Mouse (Mus musculus): ENCODE measurements around the gene Gsdma2. TPM values are rescaled to one million over a fixed set of nuclear protein-coding genes. Genes with fewer than 3 reads are reported as not detected.

Gene Gsdma2
- not detected in 2 replicates for polyA plus RNA-seq (2015; fragmentation: Nextera tagmentation; extraction: Ambion mirVana)

GRCm38 (mm10) chr11:98646459-98646858, at the start of gene Gsdma2:
TSS of gene Gsdma2 (plus strand) at chr11:98646759.

GRCm38 (mm10) chr11:98597991-98598390, 48.6 kb upstream of the Gsdma2 start, which contains the start of gene Lrrc3c:
TSS of gene Lrrc3c (plus strand) at chr11:98598291.

GRCm38 (mm10) chr11:98625611-98626410, 20.7 kb upstream of the Gsdma2 start, which contains the start of the genes Gm12355 and Gsdma3:
TSS of gene Gm12355 (minus strand) at chr11:98625661.
TSS of gene Gsdma3 (plus strand) at chr11:98626360.

GRCm38 (mm10) chr11:98664091-98664490, 17.5 kb downstream of the Gsdma2 start, which contains the start of gene Gsdma:
TSS of gene Gsdma (plus strand) at chr11:98664351.

GRCm38 (mm10) chr11:98681786-98682745, 35.5 kb downstream of the Gsdma2 start, which contains the start of gene Psmd3:
TSS of gene Psmd3 (plus strand) at chr11:98682554.

GRCm38 (mm10) chr11:98701213-98701670, 54.7 kb downstream of the Gsdma2 start, which contains the start of gene Csf3:
TSS of gene Csf3 (plus strand) at chr11:98701263.

Other genes starting within 250 kb of the Gsdma2 start
- 4.4 and 6.1 TPM in 2 replicates for gene Pgap3, start 246.3 kb upstream of the Gsdma2 start, polyA plus RNA-seq (2015; fragmentation: Nextera tagmentation; extraction: Ambion mirVana)
- 3.5 and 4.7 TPM in 2 replicates for gene Erbb2, start 234.3 kb upstream of the Gsdma2 start, polyA plus RNA-seq (2015; fragmentation: Nextera tagmentation; extraction: Ambion mirVana)
- 64.5 and 65.2 TPM in 2 replicates for gene Mien1, start 207.8 kb upstream of the Gsdma2 start, polyA plus RNA-seq (2015; fragmentation: Nextera tagmentation; extraction: Ambion mirVana)
- 0.39 and 0.54 TPM in 2 replicates for gene Grb7, start 200.4 kb upstream of the Gsdma2 start, polyA plus RNA-seq (2015; fragmentation: Nextera tagmentation; extraction: Ambion mirVana)
- gene Ikzf3, start 100.7 kb upstream of the Gsdma2 start, polyA plus RNA-seq (2015; fragmentation: Nextera tagmentation; extraction: Ambion mirVana), result 2.8 and 3.2 TPM in 2 replicates
- 0.86 and 1.9 TPM in 2 replicates for gene Zpbp2, start 95.7 kb upstream of the Gsdma2 start, polyA plus RNA-seq (2015; fragmentation: Nextera tagmentation; extraction: Ambion mirVana)
- gene Ormdl3, start 59.4 kb upstream of the Gsdma2 start, polyA plus RNA-seq (2015; fragmentation: Nextera tagmentation; extraction: Ambion mirVana), result 47.2 and 53.2 TPM in 2 replicates
- gene Lrrc3c, start 48.5 kb upstream of the Gsdma2 start, polyA plus RNA-seq (2015; fragmentation: Nextera tagmentation; extraction: Ambion mirVana), result not detected in 2 replicates
- gene Gm12355, start 21.1 kb upstream of the Gsdma2 start, polyA plus RNA-seq (2015; fragmentation: Nextera tagmentation; extraction: Ambion mirVana), result 0.89 and 0.91 TPM in 2 replicates
- gene Gsdma3, start 20.4 kb upstream of the Gsdma2 start, polyA plus RNA-seq (2015; fragmentation: Nextera tagmentation; extraction: Ambion mirVana), result not detected in 2 replicates
- 0.08 and 0.10 TPM in 2 replicates for gene Gsdma, start 17.6 kb downstream of the Gsdma2 start, polyA plus RNA-seq (2015; fragmentation: Nextera tagmentation; extraction: Ambion mirVana)
- 97.4 and 100 TPM in 2 replicates for gene Psmd3, start 35.8 kb downstream of the Gsdma2 start, polyA plus RNA-seq (2015; fragmentation: Nextera tagmentation; extraction: Ambion mirVana)
- gene Csf3, start 54.5 kb downstream of the Gsdma2 start, polyA plus RNA-seq (2015; fragmentation: Nextera tagmentation; extraction: Ambion mirVana), result not detected in 2 replicates
- 22.2 and 22.7 TPM in 2 replicates for gene Med24, start 82.7 kb downstream of the Gsdma2 start, polyA plus RNA-seq (2015; fragmentation: Nextera tagmentation; extraction: Ambion mirVana)
- 15.5 and 19.9 TPM in 2 replicates for gene Thra, start 93.9 kb downstream of the Gsdma2 start, polyA plus RNA-seq (2015; fragmentation: Nextera tagmentation; extraction: Ambion mirVana)
- 0.90 and 1.2 TPM in 2 replicates for gene Nr1d1, start 128.6 kb downstream of the Gsdma2 start, polyA plus RNA-seq (2015; fragmentation: Nextera tagmentation; extraction: Ambion mirVana)
- 15.0 and 18.0 TPM in 2 replicates for gene Msl1, start 148.8 kb downstream of the Gsdma2 start, polyA plus RNA-seq (2015; fragmentation: Nextera tagmentation; extraction: Ambion mirVana)
- 15.9 and 16.2 TPM in 2 replicates for gene Casc3, start 158.1 kb downstream of the Gsdma2 start, polyA plus RNA-seq (2015; fragmentation: Nextera tagmentation; extraction: Ambion mirVana)
- 0.19 and 0.38 TPM in 2 replicates for gene Rapgefl1, start 190.0 kb downstream of the Gsdma2 start, polyA plus RNA-seq (2015; fragmentation: Nextera tagmentation; extraction: Ambion mirVana)
- 3.2 and 3.7 TPM in 2 replicates for gene Wipf2, start 216.9 kb downstream of the Gsdma2 start, polyA plus RNA-seq (2015; fragmentation: Nextera tagmentation; extraction: Ambion mirVana)